Mouse (Mus musculus): ENCODE data around the gene Cend1.

Gene Cend1

GRCm38 (mm10) chr7:141392552-141393222, 36.6 kb downstream of the Cend1 start:
- peak in 1 of 2 experiments; percentile 64 for DNase-seq (ENCODE audit: low spot score in 2 of 2)

- DNase-seq (ENCODE audit: low spot score in 2 of 2), result peak; percentile 98
These were observed 37.4 kb downstream of the Cend1 start, which contains the start of gene Taldo1 for GRCm38 (mm10) chr7:141391625-141392551. Gene Taldo1, plus strand, starts transcription at chr7:141392199.

DNA sequence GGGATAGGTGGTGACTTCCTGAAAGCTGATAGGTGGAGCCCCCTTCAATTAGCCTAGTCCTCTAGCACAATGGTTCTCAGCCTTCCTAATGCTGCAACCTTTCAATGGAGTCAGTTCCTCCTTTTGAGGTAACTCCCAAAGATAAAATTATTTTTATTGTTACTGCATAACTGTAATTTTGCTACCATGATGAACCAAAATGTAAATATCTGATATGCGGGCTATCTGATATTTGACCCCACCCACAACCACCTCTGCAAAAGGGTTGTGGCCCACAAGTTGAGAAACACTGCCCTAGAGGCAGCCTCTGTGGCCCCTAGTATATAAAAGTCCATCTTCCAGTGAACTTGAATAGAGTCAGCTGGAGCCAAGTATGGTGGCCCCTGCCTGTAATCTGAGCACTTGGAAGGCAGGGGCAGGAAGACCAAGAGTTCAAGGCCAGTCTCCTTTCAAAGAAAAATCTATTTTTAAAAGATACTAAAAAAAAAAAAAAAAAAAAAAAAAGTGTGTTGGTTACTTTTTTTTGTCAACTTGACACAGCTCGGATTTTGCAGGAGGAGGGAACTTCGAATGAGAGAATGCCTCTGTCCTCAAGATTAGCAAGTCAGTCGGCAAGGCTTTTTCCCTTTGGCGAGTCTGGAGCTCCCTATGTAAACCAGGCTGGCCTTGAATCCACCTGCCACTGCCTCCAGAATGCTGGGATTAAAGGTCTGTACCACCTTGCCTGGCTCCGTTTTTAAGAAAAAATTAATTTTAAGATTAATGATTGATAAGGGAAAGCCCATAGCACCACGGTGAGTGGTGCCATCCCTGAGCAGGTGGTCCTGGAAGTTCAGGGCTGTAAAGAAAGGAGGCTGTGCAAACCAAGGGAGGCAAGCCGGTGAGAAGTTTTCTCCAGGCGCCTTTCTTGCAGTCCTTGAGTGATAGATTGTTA, 38.7 kb downstream of the Cend1 start:
- DNase-seq (ENCODE audit: low spot score in 2 of 2), result no peak

DNA sequence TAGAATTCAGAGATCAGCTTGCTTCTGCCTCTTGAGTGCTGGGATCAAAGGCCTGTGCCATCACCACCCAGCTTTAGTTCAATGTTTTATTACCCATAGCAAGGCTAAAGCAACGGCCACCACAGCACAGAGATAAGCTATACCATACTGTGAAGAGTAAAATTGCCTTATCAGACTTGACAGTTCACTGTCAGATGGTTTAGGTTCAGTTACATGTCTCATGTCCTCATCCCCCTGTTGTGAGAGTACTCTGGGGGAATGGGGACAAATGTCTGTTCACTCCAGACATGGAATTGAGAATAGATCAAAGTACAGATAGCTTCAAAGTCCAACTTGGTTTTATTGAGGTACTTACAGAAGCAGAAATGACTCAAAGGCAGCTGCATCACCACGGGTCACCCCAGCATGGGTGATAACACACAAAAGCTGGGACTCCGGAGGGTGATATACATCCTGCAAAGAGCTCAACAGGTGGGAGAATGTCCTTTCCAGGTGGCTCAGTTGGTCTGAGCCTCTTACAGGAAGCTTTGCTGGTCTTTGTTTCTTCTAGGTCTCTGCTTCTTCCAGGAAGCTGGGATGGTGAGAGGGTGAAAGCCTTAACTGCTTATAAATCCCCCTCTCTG, 40.7 kb downstream of the Cend1 start:
- DNase-seq (ENCODE audit: low spot score in 2 of 2), result no peak

DNA sequence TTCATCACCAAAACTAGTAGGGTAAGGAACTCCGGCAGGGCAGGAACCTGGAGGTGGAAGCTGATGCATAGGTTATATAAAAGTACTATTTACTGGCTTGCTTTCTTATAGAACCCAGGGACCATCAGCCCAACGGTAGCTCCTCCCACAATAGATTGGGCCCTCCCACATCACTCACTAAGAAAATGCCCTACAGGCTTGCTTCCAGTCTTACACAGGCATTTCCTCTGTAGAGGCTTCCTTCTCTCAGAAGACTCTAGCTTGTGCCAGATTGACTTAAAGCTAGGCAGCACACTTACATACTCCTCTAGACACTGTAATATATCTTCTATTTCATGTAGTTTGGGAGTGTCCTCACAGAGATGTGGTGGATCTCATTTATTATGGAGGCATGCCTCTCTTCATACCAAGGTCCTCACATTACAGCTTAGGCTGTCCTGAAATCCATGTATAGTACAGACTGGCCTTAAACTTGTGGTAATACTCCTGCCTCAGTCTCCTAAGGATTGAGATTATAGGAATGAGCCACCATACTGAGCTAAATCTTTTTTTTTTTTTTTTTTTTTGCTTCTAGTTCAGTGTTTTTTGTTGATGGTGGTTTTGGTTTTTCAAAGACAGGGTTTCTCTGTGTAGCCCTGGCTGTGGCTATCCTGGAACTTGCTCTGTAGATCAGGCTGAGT, 41.3 kb downstream of the Cend1 start:
- DNase-seq (ENCODE audit: low spot score in 2 of 2), result no peak

- DNase-seq (ENCODE audit: low spot score in 2 of 2), result no peak
These were observed 48.0 kb downstream of the Cend1 start for GRCm38 (mm10) chr7:141381068-141381835.

GRCm38 (mm10) chr7:141379584-141379983, 49.7 kb downstream of the Cend1 start:
- no peak for DNase-seq (ENCODE audit: low spot score in 2 of 2)

Data from spleen, postnatal 4 days (tissue).